9 mouse cellular contexts compared by ENCODE assay signal in genomic region chr12:31507718-31508364, GRCm38 (mm10). TPM values are rescaled to one million over a fixed set of nuclear protein-coding genes. Genes with fewer than 3 reads are reported as not detected.
DNase-seq lines count a peak whose midpoint lies in the region; ATAC-seq and TF ChIP-seq lines count a peak whose summit lies in the region.
"Had no signal": no experiment of that assay in that cellular context is flagged by ENCODE, and none has a peak within 500 bp of the region (broad histone marks: within the 10 kb centered on the region; RNA-seq: fewer than 3 reads in every experiment).

No protein-coding gene starts in this region.

- no peaks in the 10 kb centered on the region for H3K9me3 ChIP-seq in liver, postnatal 0 days (ENCODE audit: low read length)
- no peaks in the 10 kb centered on the region for H3K9me3 ChIP-seq in liver, embryonic 11.5 days (ENCODE audit: control insufficient read depth, low read length)
- H3K9me3 ChIP-seq in lung, postnatal 0 days (ENCODE audit: low read length): no peaks in the 10 kb centered on the region
- H3K9me3 ChIP-seq: neural tube, embryonic 12.5 days had no signal

- TF ChIP-seq EP300 in liver, postnatal 0 days (IDR thresholded peaks at IDR 0.05; ENCODE audit: low read depth): no peak
- TF ChIP-seq EP300 in lung, postnatal 0 days (IDR thresholded peaks at IDR 0.05): no peak

- H3K4me3 ChIP-seq in gastrocnemius, adult 2 months: no peak overlapping the region
- no peak overlapping the region for H3K4me3 ChIP-seq in liver, postnatal 0 days (ENCODE audit: low read depth, low read length)
- no peak overlapping the region for H3K4me3 ChIP-seq in liver, embryonic 11.5 days (ENCODE audit: low read depth, low read length)
- no peak overlapping the region for H3K4me3 ChIP-seq in lung, postnatal 0 days (ENCODE audit: low read depth, low read length)
- H3K4me3 ChIP-seq: neural tube, embryonic 12.5 days had no signal

- no peak overlapping the region for H3K9ac ChIP-seq in liver, postnatal 0 days (replicated peaks)
- no peak overlapping the region for H3K9ac ChIP-seq in liver, embryonic 11.5 days (ENCODE audit: low read depth, low read length)
- H3K9ac ChIP-seq in lung, postnatal 0 days (replicated peaks; ENCODE audit: low read depth): no peak overlapping the region
- H3K9ac ChIP-seq: neural tube, embryonic 12.5 days had no signal

- H3K36me3 ChIP-seq in liver, postnatal 0 days (replicated peaks; ENCODE audit: insufficient read depth, low read length): no peaks in the 10 kb centered on the region
- no peaks in the 10 kb centered on the region for H3K36me3 ChIP-seq in liver, embryonic 11.5 days (ENCODE audit: control insufficient read depth, insufficient read depth, low read length)
- no peaks in the 10 kb centered on the region for H3K36me3 ChIP-seq in lung, postnatal 0 days (ENCODE audit: insufficient read depth, low read length)
- H3K36me3 ChIP-seq: neural tube, embryonic 12.5 days had no signal

- TF ChIP-seq CTCF in gastrocnemius, adult 2 months (IDR thresholded peaks at IDR 0.05): peak; percentile 74
- peak; percentile 59 for TF ChIP-seq CTCF in liver, postnatal 0 days (IDR thresholded peaks at IDR 0.05; ENCODE audit: low read depth)
- peak; percentile 66 for TF ChIP-seq CTCF in lung, postnatal 0 days (IDR thresholded peaks at IDR 0.05)

- intact Hi-C loops in gastrocnemius, adult 2 months (cut with DNase I): loop anchor here (5.0 kb wide), 3 partner anchors 149 to 419 kb away; no protein-coding TSS in a partner anchor

- H3K27me3 ChIP-seq in liver, postnatal 0 days (ENCODE audit: insufficient read depth, low read length): no peaks in the 10 kb centered on the region
- no peaks in the 10 kb centered on the region for H3K27me3 ChIP-seq in liver, embryonic 11.5 days (replicated peaks; ENCODE audit: control insufficient read depth, insufficient read depth, low read length)
- no peaks in the 10 kb centered on the region for H3K27me3 ChIP-seq in lung, postnatal 0 days (replicated peaks; ENCODE audit: insufficient read depth, low read length)
- H3K27me3 ChIP-seq: neural tube, embryonic 12.5 days had no signal

- no peak for ATAC-seq in liver, postnatal 0 days
- ATAC-seq in liver, embryonic 11.5 days (replicated peaks; ENCODE audit: low FRiP score): no peak
- ATAC-seq in lung, postnatal 0 days: no peak
- no peak for ATAC-seq in megakaryocyte, adult 5-6 weeks (ENCODE audit: poor library complexity, severe bottlenecking)

- no peak for DNase-seq in gastrocnemius, adult 2 months
- no peak for DNase-seq in gastrocnemius, adult 8-10 months (ENCODE audit: low spot score in 2 of 2)
- DNase-seq in liver, postnatal 0 days: no peak
- no peak for DNase-seq in liver, embryonic 11.5 days (ENCODE audit: low spot score)
- DNase-seq in Muller cell, postnatal 12 days (ENCODE audit: inconsistent ontology term): peak; percentile 25
- peak; percentile 73 for DNase-seq in lung, postnatal 0 days (ENCODE audit: low spot score)
- DNase-seq in right cerebral cortex, postnatal 25 days: no peak

- H3K4me2 ChIP-seq in liver, postnatal 0 days (ENCODE audit: low read depth, low read length): no peak overlapping the region
- H3K4me2 ChIP-seq in liver, embryonic 11.5 days: no peak overlapping the region
- no peak overlapping the region for H3K4me2 ChIP-seq in lung, postnatal 0 days (replicated peaks; ENCODE audit: low read depth, low read length)
- H3K4me2 ChIP-seq: neural tube, embryonic 12.5 days had no signal

- H3K27ac ChIP-seq in gastrocnemius, adult 2 months: no peak overlapping the region
- no peak overlapping the region for H3K27ac ChIP-seq in liver, postnatal 0 days (ENCODE audit: low read depth)
- no peak overlapping the region for H3K27ac ChIP-seq in liver, embryonic 11.5 days (ENCODE audit: low read depth, low read length)
- no peak overlapping the region for H3K27ac ChIP-seq in lung, postnatal 0 days (ENCODE audit: low read length)
- H3K27ac ChIP-seq: neural tube, embryonic 12.5 days had no signal

- 38% methylated on average over 6 of the region's 6 CpGs for WGBS in liver, postnatal 0 days (ENCODE audit: insufficient replicate concordance)
- WGBS in liver, embryonic 11.5 days: 36% methylated on average over 6 of the region's 6 CpGs
- 32% methylated on average over 6 of the region's 6 CpGs for WGBS in lung, postnatal 0 days

- H3K4me1 ChIP-seq in liver, postnatal 0 days (ENCODE audit: insufficient read depth): no peaks in the 10 kb centered on the region
- no peaks in the 10 kb centered on the region for H3K4me1 ChIP-seq in liver, embryonic 11.5 days (replicated peaks; ENCODE audit: control insufficient read depth, insufficient read depth, low read length)
- no peaks in the 10 kb centered on the region for H3K4me1 ChIP-seq in lung, postnatal 0 days (ENCODE audit: insufficient read depth, low read depth, low read length)

RNA-seq across cellular contexts. Expression of gene Cbll1, which starts 8.4 kb away (rescaled TPM):
- 10 to 100 TPM; 12.0 to 12.3 TPM for total RNA-seq in gastrocnemius, adult 2 months (2021)
- 10 to 100 TPM in 3 of 4 experiments, 1 to 10 TPM in 1; 9.7 to 14.7 (median 12.0) TPM for total RNA-seq in gastrocnemius, adult 8-10 months (2022)
- 3.4 and 3.8 TPM in 2 replicates for polyA plus RNA-seq in liver, postnatal 0 days (2015; fragmentation: Nextera tagmentation; extraction: Ambion mirVana)
- 18.1 and 21.0 TPM in 2 replicates for polyA plus RNA-seq in liver, embryonic 11.5 days (2014; fragmentation: Nextera tagmentation; extraction: Ambion mirVana)
- 7.2 and 9.0 TPM in 2 replicates for polyA plus RNA-seq in lung, postnatal 0 days (2015; fragmentation: Nextera tagmentation; extraction: Ambion mirVana)
- total RNA-seq in megakaryocyte, adult 5-6 weeks (2015): 33.2 and 48.0 TPM in 2 replicates
- 4.9 and 6.3 TPM in 2 replicates for total RNA-seq in megakaryocyte, adult 5-6 weeks (2017)

RNA-seq across cellular contexts. Expression of gene Slc26a4, which starts 51.9 kb away (rescaled TPM):
- not detected for total RNA-seq in gastrocnemius, adult 2 months (2021)
- total RNA-seq in gastrocnemius, adult 8-10 months (2022): not detected
- 0.04 TPM in 2 replicates for polyA plus RNA-seq in liver, postnatal 0 days (2015; fragmentation: Nextera tagmentation; extraction: Ambion mirVana)
- 0.08 TPM in 1 of 2 replicates, not detected in the other for polyA plus RNA-seq in liver, embryonic 11.5 days (2014; fragmentation: Nextera tagmentation; extraction: Ambion mirVana)
- 0.54 TPM in 1 of 2 replicates, not detected in the other for polyA plus RNA-seq in lung, postnatal 0 days (2015; fragmentation: Nextera tagmentation; extraction: Ambion mirVana)
- total RNA-seq in megakaryocyte, adult 5-6 weeks (2015): not detected in 2 replicates
- total RNA-seq in megakaryocyte, adult 5-6 weeks (2017): not detected in 2 replicates
- polyA plus RNA-seq: neural tube, embryonic 12.5 days had no signal

Comparison
In these comparisons a context has a peak if more than half of its experiments do, and no peak if none do; other contexts are left out.
1. DNase-seq: peak in Muller cell, postnatal 12 days (single experiment) and lung, postnatal 0 days (single experiment); none in gastrocnemius, adult 2 months (single experiment), gastrocnemius, adult 8-10 months (0 of 2), liver, postnatal 0 days (single experiment), liver, embryonic 11.5 days (single experiment) and right cerebral cortex, postnatal 25 days (single experiment).
2. Peak in every context shown above with its lines, with median percentiles within 50 percentile points of each other: CTCF ChIP-seq.